Mouse (Mus musculus): Measurements from ENCODE around the gene Tspan5.

Tspan5 gene

GRCm38 (mm10) chr3:138741649-138742565 lies at the start of gene Tspan5:
Gene Tspan5 (plus strand): TSS chr3:138742195.
- peak; percentile 64 to 66 for DNase-seq

- no peak for DNase-seq
These were observed 49.7 kb upstream of the Tspan5 start for GRCm38 (mm10) chr3:138692302-138692701.

DNA sequence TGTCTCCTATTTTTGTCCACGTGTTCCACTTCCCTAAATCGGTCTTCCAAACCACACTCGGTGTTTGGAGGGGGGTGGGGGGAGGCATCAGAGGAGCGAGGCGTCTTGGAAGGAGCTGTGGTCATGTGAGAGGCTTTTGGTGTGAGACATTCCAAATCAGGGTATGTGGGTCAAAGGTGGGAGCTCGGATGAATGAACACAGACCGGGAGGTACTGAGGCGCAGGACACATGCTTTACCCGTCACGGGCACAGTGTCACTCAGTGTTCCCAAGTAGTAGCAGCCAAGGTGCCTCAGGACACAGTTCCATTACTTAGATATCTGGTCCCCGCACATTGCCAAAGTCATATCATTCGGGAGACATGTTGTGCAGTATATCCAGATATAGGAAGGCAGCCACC lies 38.6 kb upstream of the Tspan5 start:
- DNase-seq, result no peak

DNA sequence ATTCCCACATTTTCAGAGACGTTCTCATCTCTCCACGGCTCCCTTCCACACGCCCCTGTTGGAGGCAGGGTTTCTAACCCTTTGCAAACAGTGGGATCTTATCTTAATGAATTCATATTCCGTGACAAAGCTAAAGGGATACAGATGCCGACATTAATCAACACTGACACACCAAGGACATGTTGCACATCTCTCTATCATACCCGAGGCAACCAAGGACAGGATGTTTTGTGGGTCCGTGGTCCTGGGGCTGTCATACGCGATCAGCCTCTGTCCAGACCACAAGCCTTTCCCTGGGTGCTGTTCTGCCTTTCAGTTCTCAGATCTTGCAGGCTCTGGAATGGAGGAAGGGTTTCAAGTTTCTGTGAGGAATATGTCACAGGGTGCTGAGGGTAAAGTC lies 37.5 kb upstream of the Tspan5 start:
- no peak for DNase-seq

- DNase-seq, result no peak
These were observed 36.1 kb upstream of the Tspan5 start for GRCm38 (mm10) chr3:138705875-138706274.

GRCm38 (mm10) chr3:138709183-138709582 lies 32.8 kb upstream of the Tspan5 start:
- DNase-seq, result no peak

- DNase-seq, result no peak
These were observed 30.0 kb upstream of the Tspan5 start for GRCm38 (mm10) chr3:138711971-138712370.

DNA sequence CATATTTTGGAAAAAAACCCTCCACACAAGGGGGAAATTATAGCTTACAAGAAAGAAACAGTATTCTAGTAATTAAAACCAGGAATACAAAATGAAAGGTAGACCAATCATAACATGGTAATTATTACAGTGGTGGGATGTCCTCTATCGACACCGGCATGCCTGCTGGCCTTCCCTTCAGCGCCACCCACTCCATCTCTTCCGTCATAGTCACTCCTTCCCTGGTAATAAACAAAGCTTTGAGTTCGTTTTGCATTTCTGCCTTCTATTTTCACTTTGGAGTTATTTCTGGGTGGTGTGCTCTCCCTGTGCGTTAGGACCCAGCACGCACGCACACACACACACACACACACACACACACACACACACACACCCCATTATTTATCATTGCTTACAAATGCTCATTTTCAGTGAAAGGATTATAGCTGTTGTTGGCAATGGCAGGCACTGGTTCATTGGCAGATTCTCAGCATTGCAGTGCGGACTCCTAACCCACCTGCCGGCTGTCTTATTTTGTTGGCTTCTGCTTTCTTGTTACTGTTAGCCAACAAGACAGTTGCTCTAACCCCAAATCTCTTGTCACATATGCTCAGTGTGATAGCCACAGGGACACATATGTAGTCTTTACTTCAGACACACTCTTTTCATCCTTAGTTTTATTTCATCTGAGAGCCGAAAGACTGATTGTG lies 29.4 kb upstream of the Tspan5 start:
- no peak for DNase-seq

DNA sequence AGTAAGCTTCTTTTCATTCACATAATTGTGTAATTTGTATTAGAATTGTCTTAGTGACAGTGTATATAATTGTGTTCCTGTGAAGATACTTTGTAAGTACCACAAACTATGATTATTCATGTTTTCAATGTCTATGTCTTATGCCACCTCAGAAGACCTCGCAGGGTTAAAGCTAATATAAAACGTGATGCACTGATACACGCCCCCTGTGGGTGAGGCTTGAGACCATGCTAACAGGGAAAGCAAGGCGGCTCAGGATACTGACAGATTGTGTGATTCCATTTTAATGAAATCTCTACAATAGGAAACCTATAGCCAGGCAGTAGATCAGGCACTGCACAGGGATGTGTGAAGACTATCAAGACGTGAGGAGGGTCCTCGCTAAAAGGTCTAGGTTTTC lies 28.9 kb upstream of the Tspan5 start:
- DNase-seq, result no peak

DNA sequence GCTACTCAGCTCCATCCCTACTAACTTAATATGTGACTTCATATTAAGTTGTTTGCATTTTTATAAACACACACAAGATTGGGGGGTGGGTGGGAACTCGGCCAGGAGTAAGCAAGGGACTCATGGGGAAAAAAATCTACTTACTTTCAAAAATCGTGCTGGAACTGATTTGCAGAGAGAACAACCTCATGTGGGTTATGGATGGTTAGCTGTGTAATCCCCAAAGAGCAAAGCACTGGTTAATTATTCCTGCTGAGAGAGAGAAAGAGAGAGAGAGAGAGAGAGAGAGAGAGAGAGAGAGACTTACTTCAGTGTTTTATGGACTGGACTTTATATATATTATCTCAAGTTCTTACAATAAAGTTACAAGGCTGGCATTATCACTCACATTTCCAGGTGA lies 27.2 kb upstream of the Tspan5 start:
- DNase-seq, result no peak

DNA sequence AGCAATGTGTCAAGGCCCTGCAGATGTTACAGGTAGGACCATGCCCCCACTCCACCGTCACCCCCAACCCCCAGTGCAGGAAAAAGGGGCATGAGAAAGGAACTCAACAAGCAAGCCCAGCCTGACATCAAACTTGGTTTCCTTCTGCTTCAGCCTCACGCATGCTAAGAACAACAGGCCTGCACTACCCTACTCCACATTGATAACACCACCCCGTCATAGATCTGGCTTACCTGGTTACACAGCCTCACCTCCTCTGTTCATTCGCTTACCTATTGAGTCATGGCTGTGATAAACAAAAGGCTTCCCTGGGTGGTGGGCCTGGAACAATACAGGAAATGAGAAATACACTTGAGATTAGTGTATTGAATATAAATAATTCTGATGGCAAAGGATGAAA lies 26.8 kb upstream of the Tspan5 start:
- no peak for DNase-seq

- no peak for DNase-seq
These were observed 25.0 kb upstream of the Tspan5 start for GRCm38 (mm10) chr3:138717040-138717439.

DNA sequence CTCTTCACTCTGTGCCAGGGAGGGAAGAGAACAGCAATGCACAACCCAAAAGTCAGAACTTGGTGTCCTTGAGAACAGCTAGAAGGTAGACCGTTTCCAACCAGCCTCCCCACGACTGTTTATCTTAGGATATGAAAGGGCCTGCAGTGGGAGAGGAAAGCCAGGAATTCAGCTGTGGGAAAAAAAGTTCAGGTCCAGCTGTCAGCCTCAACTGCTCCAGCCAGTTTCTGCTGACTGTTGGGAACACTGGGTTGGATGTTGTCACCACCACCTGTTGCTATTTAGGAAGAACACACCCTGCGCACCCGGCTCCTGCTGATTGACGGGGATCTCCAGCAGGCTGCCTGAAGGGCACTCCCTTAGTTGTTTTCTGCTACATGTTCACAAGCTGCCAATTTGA lies 19.8 kb upstream of the Tspan5 start:
- DNase-seq, result no peak

- DNase-seq, result no peak
These were observed 14.4 kb upstream of the Tspan5 start for GRCm38 (mm10) chr3:138727571-138727970.

GRCm38 (mm10) chr3:138728840-138729239 lies 13.2 kb upstream of the Tspan5 start:
- DNase-seq, result no peak

DNA sequence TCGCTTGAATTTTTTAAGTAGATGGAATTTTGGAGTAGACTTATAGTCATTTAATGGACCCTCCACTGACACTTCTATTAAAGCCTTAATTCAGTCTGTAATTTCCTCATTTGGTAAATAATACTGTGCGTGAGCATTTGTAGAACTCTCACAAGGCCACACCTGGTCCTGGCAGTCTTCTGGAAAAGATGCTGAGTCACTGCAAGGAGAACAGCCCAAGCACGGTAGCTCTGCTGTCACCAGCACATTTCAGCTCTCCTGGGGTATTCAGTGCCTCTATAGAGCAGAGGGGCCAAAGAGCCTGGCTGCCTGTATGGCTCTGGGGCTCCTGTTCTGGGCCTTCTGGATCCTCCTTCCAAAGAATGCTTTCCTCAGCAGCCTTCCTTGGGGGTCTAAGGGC lies 11.2 kb upstream of the Tspan5 start:
- no peak for DNase-seq

GRCm38 (mm10) chr3:138735760-138736159 lies 6.2 kb upstream of the Tspan5 start:
- DNase-seq, result no peak

GRCm38 (mm10) chr3:138739150-138739700 lies 2.8 kb upstream of the Tspan5 start:
- no peak for DNase-seq

- DNase-seq, result no peak
These were observed 1.7 kb upstream of the Tspan5 start for GRCm38 (mm10) chr3:138740291-138740690.

DNA sequence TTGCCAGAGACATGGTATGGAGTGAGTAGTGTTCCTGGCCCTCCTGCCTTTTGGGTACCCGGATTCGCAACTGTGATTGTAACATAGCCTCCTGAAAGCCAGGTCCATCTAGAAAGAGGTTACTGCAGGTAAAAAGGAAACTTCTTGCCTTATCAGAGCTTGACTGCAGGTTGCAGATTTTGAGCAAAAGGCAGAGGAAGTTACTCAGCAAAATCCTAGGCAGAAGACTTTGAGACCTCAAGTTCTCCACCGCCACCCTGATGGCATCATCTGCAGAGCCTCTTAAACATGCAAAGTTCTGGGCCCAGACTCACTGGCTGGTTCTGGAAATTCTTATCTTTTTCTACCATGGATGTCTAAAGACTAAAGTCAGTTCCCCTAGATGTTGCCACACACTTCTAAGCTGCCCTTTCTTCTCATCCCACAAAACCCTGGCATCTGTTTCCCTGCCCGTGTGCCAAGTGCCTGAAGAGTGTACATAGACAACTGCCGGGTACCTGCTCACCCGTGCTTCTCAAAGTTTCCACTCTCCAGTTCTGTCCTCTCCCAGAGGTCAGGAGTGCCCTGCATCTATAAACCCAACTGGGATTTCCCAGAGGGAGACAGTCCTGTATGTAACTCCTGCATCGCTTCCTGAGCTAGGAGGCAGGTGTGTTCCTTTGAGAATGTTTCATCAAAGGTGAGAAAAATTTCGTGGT lies 1.0 kb upstream of the Tspan5 start:
- DNase-seq, result no peak

- peak; percentile 45 for DNase-seq
These were observed 553 bp downstream of the Tspan5 start for GRCm38 (mm10) chr3:138742566-138742930.

DNA sequence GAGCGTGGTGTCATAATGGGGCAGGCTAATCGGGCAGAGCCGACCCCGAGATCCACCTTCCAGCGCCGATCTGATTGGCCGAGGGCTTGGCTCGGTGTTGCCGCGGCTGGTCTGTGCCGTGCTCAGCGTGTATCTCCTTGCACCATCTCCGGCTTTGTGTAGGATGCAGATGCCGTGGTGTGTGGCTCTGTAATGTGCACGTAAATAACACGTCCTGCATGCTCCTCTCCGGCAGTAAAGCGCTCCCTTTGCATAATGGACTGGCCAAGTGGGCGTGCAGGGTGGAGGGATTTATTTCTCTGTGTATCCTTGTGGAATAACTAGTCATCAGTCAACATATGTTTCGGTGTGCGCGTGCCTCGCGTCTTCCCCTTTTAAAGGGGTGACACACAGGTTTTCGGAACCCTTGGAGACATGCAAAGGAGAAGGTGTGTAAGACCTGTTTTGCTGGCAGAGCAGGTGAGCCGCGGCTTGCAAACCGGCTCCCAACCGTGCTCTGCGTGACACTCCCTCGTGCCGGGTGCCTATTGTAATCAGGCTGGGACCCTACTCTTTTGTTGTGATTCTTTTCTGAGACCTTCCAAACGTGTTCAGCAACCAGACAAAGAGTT lies 1.2 kb downstream of the Tspan5 start:
- peak; percentile 40 to 47 for DNase-seq

All from thymus, adult 18-20 months (tissue).